Mouse (Mus musculus) kidney, embryonic 16.5 days (tissue): ENCODE results near the gene Gm9964. TPM values are rescaled to one million over a fixed set of nuclear protein-coding genes. Genes with fewer than 3 reads are reported as not detected.

Source experiments
- ATAC-seq: fragments of 200-750 bp; cut with Nextera tagmentation; 2 replicates; pipeline ENCODE4 v1.8.0; 2017; ENCODE audit warnings: moderate TSS enrichment; ENCODE audit not compliant: low FRiP score, low TSS enrichment
- H3K27ac ChIP-seq: fragments of 300-500 bp; sonication (generic); 2 replicates; pipeline ENCODE4 v1.5.1; 2014; ENCODE audit warnings: low read length
- H3K27me3 ChIP-seq: fragments of 300-500 bp; sonication (generic); 2 replicates; pipeline ENCODE4 v1.6.1; 2014; ENCODE audit warnings: low read length, control low read depth, mixed read lengths; ENCODE audit not compliant: insufficient read depth
- H3K36me3 ChIP-seq: fragments of 300-500 bp; sonication (generic); 2 replicates; pipeline ENCODE4 v1.6.1; 2014; ENCODE audit warnings: low read length, control low read depth, mixed read lengths; ENCODE audit not compliant: insufficient read depth
- H3K4me1 ChIP-seq: fragments of 300-500 bp; sonication (generic); 2 replicates; pipeline ENCODE4 v1.6.1; 2014; ENCODE audit warnings: low read length, control low read depth, mixed read lengths; ENCODE audit not compliant: insufficient read depth
- H3K4me2 ChIP-seq: fragments of 300-500 bp; sonication (generic); replicated peaks from 2 replicates; pipeline ENCODE4 v1.6.1; 2014; ENCODE audit warnings: low read depth, low read length
- H3K4me3 ChIP-seq: fragments of 300-500 bp; sonication (generic); 2 replicates; pipeline ENCODE4 v1.5.1; 2014; ENCODE audit warnings: mild to moderate bottlenecking, low read length
- H3K9ac ChIP-seq: fragments of 300-500 bp; sonication (generic); replicated peaks from 2 replicates; pipeline ENCODE4 v1.6.1; 2014; ENCODE audit warnings: low read length
- H3K9me3 ChIP-seq: fragments of 300-500 bp; sonication (generic); 2 replicates; pipeline ENCODE4 v1.6.1; 2016; ENCODE audit warnings: low read length, control low read depth
- WGBS: fragments of 180-500 bp; shearing (Covaris S2); extraction: QIAGEN DNeasy Blood & Tissue Kit; methylation state at CpG from one replicate; pipeline ENCODE4 v1.1.7; 2014; 5-methylcytosine and 5-hydroxymethylcytosine counted together
- polyA plus RNA-seq: library from polyadenylated mRNA; unstranded; fragments of >200 nt; fragmentation: Nextera tagmentation; extraction: Ambion mirVana; gene quantifications from 2 replicates; pipeline ENCODE4 v1.2.1, GENCODE M21; 2015

Gene Gm9964
- polyA plus RNA-seq, result not detected in 2 replicates

DNA sequence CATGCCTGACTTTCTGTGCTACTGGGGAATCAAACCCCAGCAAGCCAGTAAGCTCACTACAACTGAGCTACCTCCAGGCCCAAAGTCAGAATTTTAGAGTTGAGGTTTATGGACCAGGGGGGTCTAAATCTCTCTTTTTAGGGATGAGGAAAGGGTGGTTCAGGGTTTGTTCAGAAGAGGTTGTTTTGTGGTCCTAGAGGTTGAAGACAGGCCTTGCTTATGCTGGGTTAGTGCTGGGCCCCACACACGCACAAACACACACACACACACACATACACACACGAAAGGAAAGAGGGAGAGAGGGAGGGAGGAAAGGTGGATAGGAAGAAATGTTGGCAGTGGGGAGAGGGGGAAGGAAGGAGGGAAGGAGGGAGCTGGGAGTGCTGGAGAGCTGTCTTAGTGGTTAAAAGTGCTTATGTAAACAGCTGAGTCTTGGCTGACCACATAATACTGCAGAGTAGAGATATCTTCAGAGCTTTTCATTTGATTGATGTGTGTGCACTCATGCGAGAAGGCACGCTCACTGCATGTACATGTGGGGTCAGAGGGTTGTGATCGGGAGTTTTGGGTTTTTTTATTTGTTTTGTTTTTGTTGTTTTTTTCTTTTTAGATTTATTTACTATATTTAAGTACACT is at the start of gene Gm9964:
Gene Gm9964 (minus strand): TSS at position 51 of the 636 bp plus-strand sequence.
- H3K9me3 ChIP-seq, result no peaks in the 10 kb centered on the region; the same call in 1 of the 2 replicates
- peaks cover 23% of the 10 kb centered on the region for H3K4me1 ChIP-seq
- peak within 1 kb of the TSS; percentile 43; the same call in 1 of the 2 replicates for H3K27ac ChIP-seq
- WGBS, result 40% methylated on average over 5 of the region's 5 CpGs
- H3K36me3 ChIP-seq, result no peaks in the 10 kb centered on the region
- no peak within 1 kb of the TSS for H3K4me3 ChIP-seq
- H3K9ac ChIP-seq, result no peak within 1 kb of the TSS
- H3K27me3 ChIP-seq, result no peaks in the 10 kb centered on the region
- H3K4me2 ChIP-seq, result no peak within 1 kb of the TSS
- no peak for ATAC-seq

DNA sequence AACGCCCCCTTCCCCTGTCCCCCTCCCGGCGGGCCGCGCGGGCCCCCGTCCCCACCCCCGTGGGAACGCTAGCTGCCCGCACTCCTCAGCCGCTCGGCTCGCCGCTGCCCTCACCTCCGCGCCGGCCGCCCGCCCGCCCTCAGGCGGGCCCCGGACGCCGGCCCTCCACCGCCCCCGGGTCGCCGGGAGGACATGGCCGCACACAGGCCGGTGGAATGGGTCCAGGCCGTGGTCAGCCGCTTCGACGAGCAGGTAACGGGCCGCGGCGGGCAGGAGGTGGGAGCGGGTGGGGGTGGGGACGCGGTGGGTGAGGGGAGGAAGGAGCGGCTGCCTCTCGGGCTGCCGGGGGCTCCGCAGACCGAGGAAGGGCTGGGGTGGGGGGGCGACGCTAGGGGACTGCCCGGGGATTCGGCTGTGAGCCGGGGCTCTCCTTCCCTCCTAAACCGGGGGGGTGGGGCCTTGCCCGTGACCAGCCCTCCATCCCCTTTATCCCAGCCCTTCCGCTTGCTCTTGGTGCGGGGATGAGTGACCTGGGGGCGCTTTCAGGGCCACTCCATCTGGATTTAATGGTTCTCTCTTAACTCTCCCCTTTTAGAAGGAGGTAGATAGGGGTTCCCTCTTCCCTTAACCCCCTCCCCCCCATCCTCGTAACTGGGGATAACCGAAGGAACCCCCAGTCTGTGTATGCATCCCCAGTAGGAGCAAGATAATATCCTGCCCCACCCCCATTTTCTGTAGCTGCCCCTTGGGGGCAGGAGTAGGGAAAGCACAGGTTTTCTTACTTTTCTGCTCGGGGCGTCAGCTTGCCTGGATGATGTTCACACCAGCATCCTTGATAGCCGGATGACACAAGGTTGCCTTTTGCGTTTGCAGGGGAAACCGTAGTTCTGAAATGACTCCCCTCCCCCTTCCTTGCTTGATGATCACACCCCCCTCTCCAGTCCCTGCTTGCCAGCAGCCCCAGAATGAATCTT is 43.4 kb upstream of the Gm9964 start:
- ATAC-seq, result peak; percentile 79
- peak overlapping the region; percentile 100 for H3K9ac ChIP-seq
- peak overlapping the region; percentile 96 for H3K4me3 ChIP-seq
- peak overlapping the region; percentile 73 for H3K4me2 ChIP-seq
- 0 out of 2 replicates have a peak, but pooled peaks cover 3% of the 10 kb centered on the region for H3K9me3 ChIP-seq
- peaks cover 15% of the 10 kb centered on the region for H3K4me1 ChIP-seq
- peak overlapping the region; percentile 90 for H3K27ac ChIP-seq
- WGBS, result under 1% methylated on average over 32 of the region's 63 CpGs
- no peaks in the 10 kb centered on the region for H3K27me3 ChIP-seq
- peaks cover 5% of the 10 kb centered on the region; the same call in 1 of the 2 replicates for H3K36me3 ChIP-seq

DNA sequence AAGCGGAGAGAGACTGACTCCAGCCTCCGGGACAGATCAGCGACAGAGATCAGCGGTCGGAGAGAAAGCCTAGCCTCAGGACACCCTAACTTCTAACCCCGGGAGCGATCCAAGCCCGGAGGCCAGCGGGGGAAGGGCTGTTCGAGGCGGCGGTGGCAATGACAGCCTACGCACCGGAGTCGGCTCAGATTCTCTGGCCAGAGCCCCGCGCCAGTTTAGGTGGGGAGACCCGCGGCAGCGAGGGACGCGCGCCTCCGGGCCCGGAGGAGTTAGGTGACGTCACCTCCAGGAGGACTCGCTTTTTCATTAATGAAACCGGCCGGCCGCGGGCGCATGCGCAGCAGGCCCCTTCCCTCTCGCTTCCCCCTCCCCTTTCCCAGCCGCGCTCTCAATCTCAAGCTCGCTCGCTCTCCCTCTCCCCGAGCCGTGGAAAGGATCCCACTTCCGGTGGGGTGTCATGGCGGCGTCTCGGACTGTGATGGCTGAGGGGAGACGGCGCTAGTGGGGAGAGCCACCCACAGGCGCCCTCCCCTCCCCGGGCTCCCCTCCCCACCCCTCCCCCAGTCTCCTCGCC is 42.6 kb upstream of the Gm9964 start, which contains the start of gene Nf1:
Gene Nf1 (plus strand): TSS at position 460 of the 574 bp plus-strand sequence.
- Histone ChIP-seq H3K4me1 (peaks cover 15% of the 10 kb centered on the region), H3K9ac (peak within 1 kb of the TSS; percentile 100), H3K4me2 (peak within 1 kb of the TSS; percentile 73), H3K9me3 (0 out of 2 replicates have a peak, but pooled peaks cover 3% of the 10 kb centered on the region), H3K27ac (peak within 1 kb of the TSS; percentile 90), H3K4me3 (peak within 1 kb of the TSS; percentile 96), H3K36me3 (peaks cover 5% of the 10 kb centered on the region; the same call in 1 of the 2 replicates), H3K27me3 (no peaks in the 10 kb centered on the region)
- WGBS, result under 1% methylated on average over 40 of the region's 49 CpGs
- peak; percentile 95 for ATAC-seq

GRCm38 (mm10) chr11:79338621-79339020 is 41.9 kb upstream of the Gm9964 start:
- Histone ChIP-seq H3K27ac (peak overlapping the region; percentile 90), H3K27me3 (no peaks in the 10 kb centered on the region), H3K9me3 (0 out of 2 replicates have a peak, but pooled peaks cover 3% of the 10 kb centered on the region), H3K4me3 (peak overlapping the region; percentile 96), H3K4me1 (peaks cover 15% of the 10 kb centered on the region), H3K4me2 (peak overlapping the region; percentile 73), H3K9ac (peak overlapping the region; percentile 100), H3K36me3 (peaks cover 5% of the 10 kb centered on the region; the same call in 1 of the 2 replicates)
- WGBS, result 49% methylated on average over 4 of the region's 4 CpGs
- ATAC-seq, result no peak

DNA sequence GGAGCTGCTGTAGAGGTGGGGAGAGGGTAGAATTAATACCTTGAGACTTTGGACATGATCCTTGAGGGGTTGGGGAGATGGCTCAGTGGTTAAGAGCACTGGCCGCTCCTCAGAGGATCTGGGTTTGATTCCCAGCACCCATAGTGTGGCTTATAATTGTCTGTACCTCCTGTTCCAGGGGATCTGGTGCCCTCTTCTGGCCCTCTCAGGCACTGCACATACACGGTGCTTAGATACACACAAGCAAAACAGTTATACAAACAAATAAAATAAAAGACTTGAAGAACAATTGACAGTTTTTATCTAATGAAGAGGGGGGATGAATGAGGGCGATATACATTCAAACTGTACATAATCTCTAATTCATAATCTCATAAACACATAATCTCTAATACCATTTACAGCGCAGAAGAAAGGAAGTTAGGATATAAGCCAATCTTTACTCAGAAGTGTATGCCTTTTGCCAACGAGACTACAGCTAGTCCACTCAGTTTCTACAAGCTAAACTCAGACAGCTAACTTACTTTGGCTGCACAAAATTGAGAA is 40.1 kb upstream of the Gm9964 start:
- Histone ChIP-seq H3K4me1 (peaks cover 15% of the 10 kb centered on the region), H3K27me3 (no peaks in the 10 kb centered on the region), H3K9me3 (0 out of 2 replicates have a peak, but pooled peaks cover 3% of the 10 kb centered on the region), H3K9ac (no peak overlapping the region), H3K36me3 (no peaks in the 10 kb centered on the region), H3K27ac (no peak overlapping the region), H3K4me2 (no peak overlapping the region), H3K4me3 (no peak overlapping the region)
- ATAC-seq, result no peak
- 91% methylated on average over 5 of the region's 5 CpGs for WGBS

DNA sequence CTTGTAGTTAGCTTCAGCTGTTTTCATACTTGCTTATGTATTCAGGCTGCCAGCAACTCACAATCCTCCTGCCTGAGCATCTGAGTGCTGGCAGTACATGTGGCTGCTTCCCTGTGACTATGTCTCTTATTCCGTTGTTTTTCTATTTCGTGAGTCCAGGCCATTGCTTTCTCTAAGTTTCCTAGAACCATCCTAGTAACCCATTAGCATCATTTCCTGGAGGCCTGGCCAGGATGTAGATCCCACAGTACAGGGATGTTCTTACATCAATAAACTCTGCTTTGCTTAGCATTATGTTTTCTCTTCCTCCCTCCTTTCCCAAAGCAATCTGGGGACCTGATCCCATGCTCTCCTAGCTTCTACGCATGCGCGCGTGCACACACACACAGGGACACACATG is 38.4 kb upstream of the Gm9964 start:
- no peaks in the 10 kb centered on the region for H3K36me3 ChIP-seq
- 91% methylated on average over 6 of the region's 6 CpGs for WGBS
- no peak overlapping the region for H3K27ac ChIP-seq
- no peak for ATAC-seq
- 0 out of 2 replicates have a peak, but pooled peaks cover 3% of the 10 kb centered on the region for H3K9me3 ChIP-seq
- H3K4me1 ChIP-seq, result peaks cover 4% of the 10 kb centered on the region; the same call in 1 of the 2 replicates
- H3K27me3 ChIP-seq, result no peaks in the 10 kb centered on the region
- H3K9ac ChIP-seq, result no peak overlapping the region
- no peak overlapping the region for H3K4me3 ChIP-seq
- H3K4me2 ChIP-seq, result no peak overlapping the region

- Histone ChIP-seq H3K9me3 (no peaks in the 10 kb centered on the region), H3K4me2 (no peak overlapping the region), H3K27ac (no peak overlapping the region), H3K4me1 (peaks cover 5% of the 10 kb centered on the region; the same call in 1 of the 2 replicates), H3K9ac (no peak overlapping the region), H3K4me3 (no peak overlapping the region), H3K36me3 (no peaks in the 10 kb centered on the region), H3K27me3 (no peaks in the 10 kb centered on the region)
- WGBS, result 100% methylated on average over 1 of the region's 1 CpGs
- no peak for ATAC-seq
Measured at GRCm38 (mm10) chr11:79329585-79329984, 32.9 kb upstream of the Gm9964 start.

- 92% methylated on average over 4 of the region's 4 CpGs for WGBS
- H3K4me3 ChIP-seq, result no peak overlapping the region
- H3K9me3 ChIP-seq, result no peaks in the 10 kb centered on the region
- H3K36me3 ChIP-seq, result no peaks in the 10 kb centered on the region
- peaks cover 7% of the 10 kb centered on the region; the same call in 1 of the 2 replicates for H3K4me1 ChIP-seq
- H3K9ac ChIP-seq, result no peak overlapping the region
- no peak overlapping the region for H3K4me2 ChIP-seq
- H3K27me3 ChIP-seq, result no peaks in the 10 kb centered on the region
- no peak overlapping the region for H3K27ac ChIP-seq
- no peak for ATAC-seq
Measured at GRCm38 (mm10) chr11:79328060-79328459, 31.4 kb upstream of the Gm9964 start.

GRCm38 (mm10) chr11:79327106-79327505 is 30.4 kb upstream of the Gm9964 start:
- Histone ChIP-seq H3K36me3 (no peaks in the 10 kb centered on the region), H3K27ac (no peak overlapping the region), H3K9me3 (no peaks in the 10 kb centered on the region), H3K4me3 (no peak overlapping the region), H3K4me1 (peaks cover 7% of the 10 kb centered on the region; the same call in 1 of the 2 replicates), H3K4me2 (no peak overlapping the region), H3K9ac (no peak overlapping the region), H3K27me3 (no peaks in the 10 kb centered on the region)
- 37% methylated on average over 4 of the region's 4 CpGs for WGBS
- ATAC-seq, result no peak
